Mouse (Mus musculus): ENCODE measurements at regions not wholly inside any gene's neighbourhood (a gene's known extent, or its start where the extent isn't known, plus 50 kb on each side); places are given as distances from the start of the nearest gene placed in this dataset.

DNA sequence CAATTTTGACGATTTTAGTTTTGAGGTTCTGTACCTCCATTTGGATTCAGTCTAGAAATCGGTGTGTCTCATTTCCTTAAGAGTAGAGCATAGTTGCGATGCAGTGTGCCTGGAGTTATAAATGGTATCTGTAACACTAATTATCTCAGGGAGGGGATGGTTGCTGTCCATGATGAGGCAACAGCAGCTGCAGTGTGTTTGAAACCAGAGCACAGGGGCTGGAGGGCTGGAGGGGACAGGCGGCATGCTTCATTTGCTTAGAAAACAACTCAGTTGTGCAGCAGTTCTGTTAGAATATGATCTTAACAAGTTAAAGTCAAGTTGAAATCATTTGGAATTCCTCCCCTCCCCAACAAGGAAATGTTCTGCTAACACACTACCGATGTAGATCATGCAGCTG lies 69.3 kb upstream of the Lrig3 start:
- DNase-seq: no peak

DNA sequence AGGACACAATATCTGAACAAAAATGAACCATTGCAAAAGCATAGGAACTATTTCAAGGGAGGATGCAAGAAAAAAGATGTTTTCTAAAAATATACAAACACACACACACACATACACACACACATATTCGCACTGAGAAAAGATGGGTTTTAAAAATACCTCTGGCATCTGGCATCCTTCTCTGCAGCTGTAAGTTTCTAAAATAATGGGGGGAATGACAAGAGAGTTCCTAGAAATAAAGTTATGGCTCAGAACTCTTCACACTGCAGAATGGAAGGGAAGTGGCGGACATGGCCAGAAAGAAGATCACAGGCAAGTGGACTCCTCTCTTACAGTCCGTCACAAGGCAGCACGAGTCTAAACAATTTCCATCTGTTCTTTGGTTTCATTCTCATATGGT lies 66.5 kb upstream of the Lrig3 start:
- no peak for DNase-seq

DNA sequence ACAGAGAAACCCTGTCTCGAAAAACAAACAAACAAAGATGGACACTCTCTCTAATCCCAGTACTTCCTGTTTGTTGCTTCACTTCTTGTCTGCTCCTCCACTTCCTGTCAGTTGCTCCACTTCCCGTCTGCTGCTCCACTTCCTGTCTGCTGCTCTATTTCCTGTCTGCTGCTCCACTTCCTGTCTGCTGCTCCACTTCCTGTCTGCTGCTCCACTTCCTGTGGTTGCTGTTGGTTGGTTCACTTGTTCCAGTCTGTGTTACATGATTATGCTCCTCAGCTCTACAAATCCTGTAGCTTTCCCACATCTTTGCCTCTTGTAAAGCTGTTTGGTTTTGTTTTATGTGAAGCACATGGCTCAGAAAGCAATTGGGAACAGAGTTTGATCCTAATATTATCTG lies 65.4 kb upstream of the Lrig3 start:
- no peak for DNase-seq

DNA sequence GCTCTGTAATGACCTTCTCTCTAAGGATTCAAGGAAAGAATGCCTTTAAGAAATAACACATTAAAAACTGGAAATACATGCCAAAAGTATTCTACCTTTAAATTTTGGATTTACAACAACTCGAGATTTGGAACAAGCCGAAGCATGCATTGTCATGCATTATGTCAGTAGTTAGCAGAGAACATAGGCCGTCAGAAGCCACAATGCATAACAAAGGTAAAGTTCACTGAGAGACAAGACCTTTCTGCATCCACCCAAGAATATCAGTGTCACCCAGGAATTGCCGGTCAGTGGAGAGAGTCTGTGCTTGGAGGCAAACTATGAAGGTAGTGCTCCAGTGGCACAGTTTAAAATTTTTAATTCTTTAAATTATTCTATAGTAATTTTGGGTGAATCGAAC lies 63.3 kb upstream of the Lrig3 start:
- no peak for DNase-seq

DNA sequence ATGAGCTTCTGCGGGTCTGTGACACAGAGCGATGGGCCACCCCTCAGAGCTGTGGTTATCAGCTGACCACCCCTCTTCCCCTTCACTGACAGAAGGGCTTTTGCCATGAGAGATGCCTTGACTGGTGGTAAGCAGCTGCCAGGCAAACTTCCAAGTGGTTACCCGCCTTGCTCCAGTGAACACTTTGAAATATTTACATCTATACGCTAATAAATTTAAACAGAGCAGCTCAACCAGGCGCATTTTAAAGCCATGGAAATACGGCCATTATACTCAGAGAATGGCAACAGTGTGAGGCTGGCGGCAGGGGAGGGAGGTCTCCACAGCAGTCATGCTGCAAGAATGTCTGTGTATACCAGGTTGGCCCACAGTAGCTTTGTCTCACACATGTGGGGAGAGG lies 53.8 kb upstream of the Lrig3 start:
- DNase-seq: peak; percentile 38

Measured in embryo, embryonic 11 days (tissue).